Mouse (Mus musculus): ENCODE measurements around the gene Olfr1394. TPM values are rescaled to one million over a fixed set of nuclear protein-coding genes. Genes with fewer than 3 reads are reported as not detected.
"Not testable (repeated sequence)": the region's sequence is repeated elsewhere in the genome, so short reads cannot be mapped to it uniquely, and the experiment has no call there.

Gene Olfr1394
- total RNA-seq (2021), result not detected

- intact Hi-C loops (cut with DNase I), result no loop called here
- no peak for DNase-seq (ENCODE audit: low spot score)
Observed at GRCm38 (mm10) chr11:49154077-49154476, at the start of gene Olfr1394. Olfr1394 (plus strand) TSS chr11:49154377.

DNA sequence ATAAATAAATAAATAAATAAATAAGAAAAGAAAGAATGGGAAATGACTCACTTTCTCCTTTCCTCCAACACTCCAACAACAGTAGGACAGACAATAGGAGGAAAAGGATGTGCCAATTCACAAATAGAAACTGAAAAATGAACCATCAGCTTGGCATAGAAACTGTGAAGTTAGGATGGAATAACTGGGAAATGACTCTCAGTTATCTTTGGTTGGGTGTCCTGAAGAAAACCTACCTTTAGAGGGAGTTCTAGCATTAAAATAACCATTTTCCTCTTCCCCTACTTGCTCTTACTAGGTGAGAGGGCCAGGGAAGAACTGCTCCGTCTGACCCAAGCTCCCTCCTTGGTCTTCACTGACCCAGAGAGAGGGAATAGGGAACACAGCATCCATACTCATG, 48.4 kb upstream of the Olfr1394 start:
- no peak for DNase-seq (ENCODE audit: low spot score)
- intact Hi-C loops (cut with DNase I), result loop anchor here (5.0 kb wide), 1 partner anchor 167 kb away; no protein-coding TSS in a partner anchor

DNA sequence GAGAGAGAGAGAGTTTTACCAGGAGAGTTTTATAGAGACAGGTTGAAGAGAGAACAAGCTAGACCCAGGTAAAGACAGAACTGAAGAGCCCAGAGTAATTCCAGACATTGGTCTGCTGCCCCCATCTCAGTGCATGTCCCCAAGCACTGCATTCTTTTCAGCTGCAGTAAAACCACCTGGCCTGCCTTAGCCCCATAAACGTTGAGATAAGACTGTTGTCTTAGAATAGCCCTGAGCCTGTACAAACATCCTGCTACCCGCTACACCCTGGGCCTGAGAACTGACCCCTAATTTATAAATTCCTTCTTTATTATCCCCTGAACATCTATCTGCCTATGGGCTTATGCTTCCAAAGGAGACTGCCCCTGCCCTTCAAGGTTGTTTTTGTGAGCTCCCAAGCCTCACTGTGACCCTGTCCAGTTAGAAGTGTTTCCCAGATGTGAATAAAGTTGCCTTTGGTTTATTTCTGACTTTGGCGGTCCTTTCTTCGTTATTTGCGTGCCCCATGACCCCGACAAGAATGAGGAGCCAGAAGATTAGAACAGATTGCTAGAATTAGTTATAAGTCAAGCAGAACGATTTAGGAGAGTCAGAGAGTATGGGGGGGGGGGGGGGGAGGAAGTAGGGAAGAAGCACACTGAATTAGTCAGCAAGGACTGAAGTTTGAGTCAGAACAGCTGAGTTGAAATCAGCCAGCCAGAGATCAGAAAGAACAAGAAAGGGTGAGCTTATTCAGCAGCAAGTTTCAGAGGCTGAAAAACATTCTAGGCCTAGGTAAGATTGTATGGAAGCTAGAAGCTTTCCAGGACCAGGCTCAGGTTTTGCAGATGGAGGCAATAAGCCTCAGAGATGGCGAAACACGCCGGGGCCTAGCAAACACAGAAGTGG, 46.3 kb upstream of the Olfr1394 start:
- DNase-seq (ENCODE audit: low spot score), result no peak
- intact Hi-C loops (cut with DNase I), result loop anchor here (2.0 to 5.0 kb wide), 3 partner anchors 77 to 319 kb away; no protein-coding TSS in a partner anchor

DNA sequence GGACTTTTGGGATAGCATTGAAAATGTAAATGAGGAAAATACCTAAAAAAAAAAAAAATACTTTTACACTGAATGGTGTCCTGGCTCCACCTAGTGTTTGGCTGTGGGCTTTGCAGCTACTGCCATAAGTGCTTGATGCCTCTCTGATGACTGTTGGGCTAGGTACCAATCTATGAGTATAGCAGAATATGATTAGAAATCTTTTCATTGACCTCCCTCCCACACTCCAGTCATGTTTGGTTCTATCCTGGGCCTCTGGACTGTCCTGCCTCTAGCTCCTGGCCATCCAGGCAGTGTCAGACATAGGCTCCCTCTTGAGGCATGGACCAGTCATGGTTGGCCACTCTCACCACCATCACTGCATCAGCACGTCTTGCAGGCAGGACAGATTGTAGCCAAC, 45.3 kb upstream of the Olfr1394 start:
- DNase-seq (ENCODE audit: low spot score), result no peak
- intact Hi-C loops (cut with DNase I), result loop anchor here (2.0 to 5.0 kb wide), 3 partner anchors 76 to 320 kb away; no protein-coding TSS in a partner anchor

GRCm38 (mm10) chr11:49111000-49111399, 43.2 kb upstream of the Olfr1394 start:
- DNase-seq (ENCODE audit: low spot score), result no peak
- intact Hi-C loops (cut with DNase I), result no loop called here

- intact Hi-C loops (cut with DNase I), result no loop called here
Observed at GRCm38 (mm10) chr11:49112624-49113219, 41.5 kb upstream of the Olfr1394 start.

GRCm38 (mm10) chr11:49114158-49114557, 40.0 kb upstream of the Olfr1394 start:
- intact Hi-C loops (cut with DNase I), result no loop called here

More at GRCm38 (mm10) chr11:49112624-49113219, 41.5 kb upstream of the Olfr1394 start:
- no peak for DNase-seq (ENCODE audit: low spot score)

DNA sequence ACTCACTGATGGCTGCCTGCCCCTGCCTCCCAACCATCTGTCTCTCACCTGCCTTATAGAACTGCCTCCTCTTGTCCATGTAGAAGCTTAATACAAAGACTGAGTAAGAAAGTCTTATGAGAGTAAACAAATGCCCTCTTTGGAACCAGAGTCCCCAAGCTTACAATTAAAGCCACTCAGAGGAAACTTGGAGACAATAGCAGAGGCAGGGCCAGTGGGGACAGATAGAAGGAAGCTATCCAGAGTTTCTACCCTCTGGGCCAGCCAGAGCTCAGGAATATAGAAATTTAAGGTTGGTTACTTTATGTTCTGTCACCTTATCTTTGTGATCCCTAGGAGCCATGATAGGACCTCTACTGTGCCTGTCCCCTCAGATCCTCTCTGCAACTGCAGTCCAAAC, 39.4 kb upstream of the Olfr1394 start, which contains the start of gene Olfr1396:
TSS of gene Olfr1396 (minus strand) at position 101 of the 400 bp plus-strand sequence.
- intact Hi-C loops (cut with DNase I), result no loop called here
- no peak for DNase-seq (ENCODE audit: low spot score)

More at GRCm38 (mm10) chr11:49114158-49114557, 40.0 kb upstream of the Olfr1394 start:
- DNase-seq (ENCODE audit: low spot score), result no peak

DNA sequence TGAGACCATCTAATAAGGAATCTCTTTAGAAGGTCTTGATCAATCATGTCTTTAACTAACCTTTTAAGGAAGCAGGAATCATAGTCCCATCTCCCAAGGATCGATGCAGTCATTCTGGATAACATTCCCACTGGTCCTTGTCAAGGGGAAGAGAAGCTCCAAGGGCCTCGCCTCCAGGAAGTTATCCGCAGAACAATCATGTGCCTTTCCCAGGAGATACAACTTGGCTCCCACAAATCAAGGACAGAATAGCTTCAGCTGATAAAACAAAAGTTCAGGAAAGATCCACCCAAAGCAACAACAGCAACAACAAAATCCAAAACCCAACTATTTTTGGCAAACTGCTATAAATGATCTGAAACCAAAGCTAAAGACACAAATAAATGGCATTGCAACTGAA, 34.5 kb upstream of the Olfr1394 start:
- intact Hi-C loops (cut with DNase I), result no loop called here

DNA sequence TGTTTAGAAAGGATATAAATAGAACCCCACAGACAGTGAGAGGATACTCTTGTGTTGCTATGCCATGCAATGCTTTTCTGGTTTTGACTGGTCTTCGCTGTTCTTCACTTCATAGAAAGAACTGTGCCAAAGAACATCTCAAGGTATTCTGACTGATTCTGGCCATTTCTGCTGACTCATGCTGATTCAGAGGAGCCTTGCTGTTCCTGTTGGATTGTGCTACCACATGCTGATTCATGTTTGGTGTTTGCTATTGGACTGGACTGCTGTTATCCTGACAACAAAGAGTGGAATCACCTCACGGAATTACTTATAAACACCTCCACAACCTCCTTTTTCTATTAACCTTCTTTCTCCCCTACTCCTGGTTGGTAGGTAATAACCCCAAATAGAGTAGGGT, 30.0 kb upstream of the Olfr1394 start:
- DNase-seq (ENCODE audit: low spot score), result no peak
- intact Hi-C loops (cut with DNase I), result no loop called here

More for the DNA sequence above, 34.5 kb upstream of the Olfr1394 start:
- DNase-seq (ENCODE audit: low spot score), result no peak

- no peak for DNase-seq (ENCODE audit: low spot score)
- intact Hi-C loops (cut with DNase I), result no loop called here
Observed at GRCm38 (mm10) chr11:49141974-49142373, 12.2 kb upstream of the Olfr1394 start, which contains the start of gene Olfr1395. Olfr1395 (plus strand) TSS chr11:49142274.

GRCm38 (mm10) chr11:49156821-49157814, 2.9 kb downstream of the Olfr1394 start:
- intact Hi-C loops (cut with DNase I), result no loop called here

DNA sequence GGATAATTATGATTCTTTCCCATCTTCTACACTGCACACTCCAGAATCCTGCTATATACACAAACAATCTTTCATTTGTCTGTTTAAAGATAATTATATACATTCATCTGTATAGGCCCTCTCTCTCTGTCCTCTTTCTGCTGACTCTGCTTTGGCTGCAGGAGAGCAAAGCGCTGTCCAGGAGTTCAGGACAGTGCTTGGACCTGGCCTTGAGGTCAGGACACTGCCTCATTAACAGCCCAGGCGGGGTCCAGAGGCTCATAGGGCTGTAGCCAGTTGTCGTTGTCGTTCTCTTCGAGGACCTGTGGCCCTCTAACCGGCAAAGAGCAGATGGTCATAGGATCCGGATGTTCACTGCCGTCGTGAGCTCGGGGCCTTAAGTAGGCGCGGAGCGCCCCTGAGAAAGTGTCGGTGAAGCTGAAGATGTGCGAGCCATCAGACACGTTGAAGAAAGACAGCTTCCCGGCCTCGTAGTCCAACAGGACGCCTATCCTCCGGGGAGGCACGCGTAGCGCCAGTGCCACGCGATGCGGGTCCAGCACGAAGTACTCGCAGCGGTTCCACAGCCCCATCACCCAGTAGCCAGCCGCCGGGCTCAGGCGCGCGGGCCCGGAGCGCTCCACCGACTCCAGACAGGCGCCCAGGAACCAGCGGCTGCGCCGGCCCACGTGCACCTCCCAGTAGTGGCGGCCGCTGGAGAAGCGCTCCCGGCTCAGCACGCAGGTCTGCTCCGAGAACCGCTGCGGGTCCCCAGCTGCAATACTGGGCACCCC, 14.8 kb downstream of the Olfr1394 start:
- no peak for DNase-seq (ENCODE audit: low spot score)
- intact Hi-C loops (cut with DNase I), result no loop called here

More at GRCm38 (mm10) chr11:49156821-49157814, 2.9 kb downstream of the Olfr1394 start:
- no peak for DNase-seq (ENCODE audit: low spot score)

DNA sequence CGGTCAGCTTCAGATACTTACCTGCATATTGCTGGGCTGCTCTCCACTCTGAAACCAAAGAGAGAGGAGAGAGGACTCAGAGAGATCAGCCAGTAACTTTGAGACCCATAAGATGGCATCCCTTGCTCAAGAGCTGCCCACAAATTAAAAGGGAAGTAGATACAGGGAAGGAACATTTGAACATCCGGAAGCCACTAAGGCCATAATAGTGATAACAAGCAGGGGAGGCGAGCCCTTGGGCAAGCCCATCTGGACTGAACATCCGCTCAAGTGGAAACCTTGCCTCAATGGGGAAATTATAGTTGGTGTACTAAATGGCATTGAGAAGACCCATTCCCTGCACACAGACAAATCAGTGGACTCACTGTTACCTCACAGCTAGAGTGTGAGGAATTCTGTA, 16.4 kb downstream of the Olfr1394 start:
- no peak for DNase-seq (ENCODE audit: low spot score)
- intact Hi-C loops (cut with DNase I), result no loop called here

- intact Hi-C loops (cut with DNase I), result no loop called here
Observed at GRCm38 (mm10) chr11:49175345-49175744, 21.2 kb downstream of the Olfr1394 start.

GRCm38 (mm10) chr11:49176047-49176779, 22.0 kb downstream of the Olfr1394 start:
- intact Hi-C loops (cut with DNase I); DNase-seq (ENCODE audit: low spot score): not testable (repeated sequence)

More at GRCm38 (mm10) chr11:49175345-49175744, 21.2 kb downstream of the Olfr1394 start:
- no peak for DNase-seq (ENCODE audit: low spot score)

- no peak for DNase-seq (ENCODE audit: low spot score)
- intact Hi-C loops (cut with DNase I), result loop anchor here (10.0 kb wide), 1 partner anchor 352 kb away; no protein-coding TSS in a partner anchor
Observed at GRCm38 (mm10) chr11:49183172-49183571, 29.0 kb downstream of the Olfr1394 start.

DNA sequence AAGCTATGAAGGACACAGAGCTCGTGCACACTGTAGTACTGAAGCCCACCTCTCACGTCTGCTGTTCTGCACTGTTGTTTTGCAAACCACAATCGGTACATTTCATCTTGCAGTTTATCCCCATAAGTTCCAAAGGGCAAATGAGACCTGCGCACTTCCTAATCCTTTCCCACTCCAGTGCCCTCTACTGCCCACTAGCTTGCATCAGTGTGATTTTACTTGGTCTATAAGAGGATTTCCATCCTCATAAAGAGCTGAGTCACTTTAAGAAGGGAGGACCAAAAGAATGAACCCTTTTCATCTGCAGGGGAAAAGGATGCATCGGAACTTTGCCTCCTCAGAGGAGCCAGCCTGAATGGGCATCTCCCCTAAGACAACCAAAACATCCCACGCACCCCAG, 32.3 kb downstream of the Olfr1394 start:
- intact Hi-C loops (cut with DNase I), result loop anchor here (5.0 to 10.0 kb wide), 3 partner anchors 226 to 348 kb away; partner anchors contain the start of gene Irgm1
- DNase-seq (ENCODE audit: low spot score), result no peak
